Mouse (Mus musculus): ENCODE results near the gene Cyren. TPM values are rescaled to one million over a fixed set of nuclear protein-coding genes. Genes with fewer than 3 reads are reported as not detected.

Cyren gene
- polyA plus RNA-seq, 1 experiment from 2014 or later, result 11.9 TPM

DNA sequence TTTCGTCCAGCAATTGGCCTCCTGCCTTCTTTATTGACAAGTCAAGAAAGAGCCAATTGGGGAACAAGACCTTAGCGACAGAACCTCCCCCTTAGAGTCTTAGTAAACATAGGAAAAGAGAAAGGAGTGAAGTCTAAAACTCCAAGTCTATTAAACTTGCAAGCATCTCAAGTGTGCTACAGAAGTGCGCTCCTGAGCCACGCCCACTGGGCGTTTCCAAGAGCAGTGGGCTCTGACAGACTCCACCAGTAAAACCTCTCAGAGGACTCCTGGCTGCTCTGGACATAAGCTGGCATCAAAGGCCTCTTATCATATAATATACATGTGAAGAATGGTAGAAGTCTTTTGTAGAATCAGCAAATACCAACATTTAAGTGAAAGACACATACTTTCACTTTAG is 25.6 kb upstream of the Cyren start:
- Histone ChIP-seq H3K4me2 (ENCODE audit: low read depth, low read length) (peak overlapping the region; percentile 25; the same call in 1 of the 2 replicates), H3K9me3 (replicated peaks; ENCODE audit: control insufficient read depth, low read length) (no peaks in the 10 kb centered on the region), H3K27me3 (ENCODE audit: control insufficient read depth, insufficient read depth, low read length) (no peaks in the 10 kb centered on the region), H3K36me3 (ENCODE audit: control insufficient read depth, insufficient read depth, low read length) (peaks cover 4% of the 10 kb centered on the region), H3K27ac (ENCODE audit: low read length) (no peak overlapping the region), H3K9ac (ENCODE audit: low read length) (no peak overlapping the region), H3K4me1 (ENCODE audit: control insufficient read depth, insufficient read depth, low read length) (0 out of 2 replicates have a peak, but pooled peaks cover 3% of the 10 kb centered on the region), H3K4me3 (replicated peaks; ENCODE audit: low read length) (no peak overlapping the region)
- no peak for ATAC-seq (ENCODE audit: insufficient read depth, low FRiP score)
- WGBS, result 69% methylated on average over 5 of the region's 5 CpGs

DNA sequence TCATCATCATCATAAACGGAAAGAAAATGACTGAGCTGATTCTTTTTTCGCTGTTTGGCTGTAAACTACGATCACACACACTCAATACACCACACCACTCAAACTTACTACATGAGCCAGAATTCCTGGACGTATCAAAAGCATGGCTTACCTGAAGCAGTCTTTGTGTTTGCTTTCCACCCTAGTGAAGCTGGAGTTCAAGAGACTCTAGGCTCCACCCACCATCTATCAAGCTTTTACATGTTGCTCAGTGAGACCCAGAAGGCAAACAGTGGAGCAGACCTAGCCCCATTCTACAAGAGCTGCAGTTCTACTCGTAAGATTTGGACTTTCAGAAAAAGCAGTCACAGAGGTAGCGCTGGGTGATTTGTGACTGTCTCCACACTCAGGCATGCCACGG is 24.7 kb upstream of the Cyren start:
- no peak overlapping the region for H3K9ac ChIP-seq (ENCODE audit: low read length)
- whole genome bisulfite sequencing, result 67% methylated on average over 7 of the region's 7 CpGs
- no peaks in the 10 kb centered on the region for H3K9me3 ChIP-seq (replicated peaks; ENCODE audit: control insufficient read depth, low read length)
- peaks cover 4% of the 10 kb centered on the region for H3K36me3 ChIP-seq (ENCODE audit: control insufficient read depth, insufficient read depth, low read length)
- H3K27me3 ChIP-seq (ENCODE audit: control insufficient read depth, insufficient read depth, low read length), result no peaks in the 10 kb centered on the region
- H3K4me3 ChIP-seq (replicated peaks; ENCODE audit: low read length), result no peak overlapping the region
- H3K4me2 ChIP-seq (ENCODE audit: low read depth, low read length), result peak overlapping the region; percentile 25
- peak; percentile 18; the same call in 1 of the 2 replicates for ATAC-seq (ENCODE audit: insufficient read depth, low FRiP score)
- H3K4me1 ChIP-seq (ENCODE audit: control insufficient read depth, insufficient read depth, low read length), result 0 out of 2 replicates have a peak, but pooled peaks cover 3% of the 10 kb centered on the region
- H3K27ac ChIP-seq (ENCODE audit: low read length), result peak overlapping the region; percentile 62

DNA sequence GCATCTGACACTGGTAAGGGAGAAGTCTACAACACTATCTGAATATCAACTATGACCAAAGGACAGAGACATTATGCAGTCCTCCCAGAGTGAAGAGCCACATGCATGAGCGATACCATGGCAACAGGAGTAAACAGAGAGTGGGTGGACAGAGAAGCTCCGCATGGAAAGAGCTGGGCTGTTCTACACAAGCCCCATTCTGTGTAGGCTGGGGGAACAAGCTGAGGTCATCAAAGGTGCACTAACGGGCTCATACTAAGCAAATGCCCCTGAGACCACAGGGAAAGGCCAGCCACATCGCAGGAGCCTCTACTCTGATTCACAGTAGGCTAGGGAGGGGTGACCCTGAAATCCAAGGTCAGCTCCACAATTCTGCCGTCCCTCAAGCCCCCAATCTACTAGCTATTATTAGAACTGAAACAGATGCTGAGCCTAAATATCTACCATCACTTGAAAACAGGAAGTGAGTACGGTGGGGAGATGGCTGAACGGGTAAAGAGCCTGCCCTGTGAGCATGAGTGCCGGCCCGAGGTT is 24.1 kb upstream of the Cyren start:
- Histone ChIP-seq H3K4me1 (ENCODE audit: control insufficient read depth, insufficient read depth, low read length) (0 out of 2 replicates have a peak, but pooled peaks cover 3% of the 10 kb centered on the region), H3K4me2 (ENCODE audit: low read depth, low read length) (peak overlapping the region; percentile 25), H3K9ac (ENCODE audit: low read length) (no peak overlapping the region), H3K27ac (ENCODE audit: low read length) (peak overlapping the region; percentile 24; the same call in 1 of the 2 replicates), H3K4me3 (replicated peaks; ENCODE audit: low read length) (no peak overlapping the region), H3K36me3 (ENCODE audit: control insufficient read depth, insufficient read depth, low read length) (peaks cover 4% of the 10 kb centered on the region), H3K27me3 (ENCODE audit: control insufficient read depth, insufficient read depth, low read length) (no peaks in the 10 kb centered on the region), H3K9me3 (replicated peaks; ENCODE audit: control insufficient read depth, low read length) (no peaks in the 10 kb centered on the region)
- ATAC-seq (ENCODE audit: insufficient read depth, low FRiP score), result 0 out of 2 replicates have a peak, but pooled peaks have one; percentile 33
- 47% methylated on average over 9 of the region's 9 CpGs for WGBS

DNA sequence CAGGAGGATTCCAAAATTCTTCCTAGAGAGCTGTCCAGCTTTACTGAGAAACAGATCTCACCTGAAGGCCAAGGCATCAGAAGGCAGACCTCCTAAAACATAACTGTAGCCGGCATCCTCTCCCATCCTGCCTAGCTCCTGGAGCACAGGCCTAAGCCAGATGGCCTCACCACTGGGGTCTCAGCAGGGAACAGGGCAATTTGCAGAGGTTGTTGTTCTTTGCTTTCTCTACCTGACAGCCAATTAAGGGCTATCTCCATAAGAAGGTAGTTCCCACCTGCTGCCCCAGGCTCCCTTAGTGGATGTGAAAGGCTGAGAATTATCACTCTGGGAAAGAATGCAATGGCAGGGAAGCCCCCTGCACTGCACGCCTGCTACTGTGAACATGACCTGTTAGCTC is 23.1 kb upstream of the Cyren start:
- WGBS, result 78% methylated on average over 2 of the region's 2 CpGs
- Histone ChIP-seq H3K27me3 (ENCODE audit: control insufficient read depth, insufficient read depth, low read length) (no peaks in the 10 kb centered on the region), H3K36me3 (ENCODE audit: control insufficient read depth, insufficient read depth, low read length) (peaks cover 4% of the 10 kb centered on the region)

DNA sequence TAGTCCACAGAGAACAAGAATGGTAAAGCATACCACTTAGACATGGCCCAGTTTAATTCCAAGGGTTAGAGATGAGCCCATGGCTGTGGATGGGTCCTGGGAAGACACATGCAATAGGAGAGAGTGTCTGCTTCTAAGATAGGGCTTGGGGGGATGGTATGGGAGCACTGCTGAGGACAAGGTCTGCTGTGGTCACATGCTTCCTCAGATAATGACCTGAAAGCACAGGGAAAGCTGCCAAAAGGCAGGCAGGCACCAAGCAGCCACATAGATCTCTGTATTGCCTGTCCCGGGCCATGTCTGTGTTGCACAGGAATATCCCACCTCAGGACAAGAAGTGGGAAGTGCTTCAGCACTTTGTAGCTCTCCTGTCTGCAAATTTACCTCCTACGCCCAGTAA is 21.3 kb upstream of the Cyren start:
- no peak overlapping the region for H3K4me2 ChIP-seq (ENCODE audit: low read depth, low read length)
- H3K9ac ChIP-seq (ENCODE audit: low read length), result no peak overlapping the region
- H3K4me1 ChIP-seq (ENCODE audit: control insufficient read depth, insufficient read depth, low read length), result 0 out of 2 replicates have a peak, but pooled peaks cover 3% of the 10 kb centered on the region
- no peaks in the 10 kb centered on the region for H3K9me3 ChIP-seq (replicated peaks; ENCODE audit: control insufficient read depth, low read length)
- no peak for ATAC-seq (ENCODE audit: insufficient read depth, low FRiP score)
- H3K4me3 ChIP-seq (replicated peaks; ENCODE audit: low read length), result no peak overlapping the region
- no peaks in the 10 kb centered on the region for H3K27me3 ChIP-seq (ENCODE audit: control insufficient read depth, insufficient read depth, low read length)
- peaks cover 3% of the 10 kb centered on the region; the same call in 1 of the 2 replicates for H3K36me3 ChIP-seq (ENCODE audit: control insufficient read depth, insufficient read depth, low read length)
- no peak overlapping the region for H3K27ac ChIP-seq (ENCODE audit: low read length)
- WGBS, result 85% methylated on average over 2 of the region's 2 CpGs

More for the DNA sequence above, 23.1 kb upstream of the Cyren start:
- H3K27ac ChIP-seq (ENCODE audit: low read length), result no peak overlapping the region
- 0 out of 2 replicates have a peak, but pooled peaks cover 3% of the 10 kb centered on the region for H3K4me1 ChIP-seq (ENCODE audit: control insufficient read depth, insufficient read depth, low read length)
- no peak overlapping the region for H3K4me2 ChIP-seq (ENCODE audit: low read depth, low read length)
- no peaks in the 10 kb centered on the region for H3K9me3 ChIP-seq (replicated peaks; ENCODE audit: control insufficient read depth, low read length)
- no peak for ATAC-seq (ENCODE audit: insufficient read depth, low FRiP score)
- H3K9ac ChIP-seq (ENCODE audit: low read length), result no peak overlapping the region
- H3K4me3 ChIP-seq (replicated peaks; ENCODE audit: low read length), result no peak overlapping the region

DNA sequence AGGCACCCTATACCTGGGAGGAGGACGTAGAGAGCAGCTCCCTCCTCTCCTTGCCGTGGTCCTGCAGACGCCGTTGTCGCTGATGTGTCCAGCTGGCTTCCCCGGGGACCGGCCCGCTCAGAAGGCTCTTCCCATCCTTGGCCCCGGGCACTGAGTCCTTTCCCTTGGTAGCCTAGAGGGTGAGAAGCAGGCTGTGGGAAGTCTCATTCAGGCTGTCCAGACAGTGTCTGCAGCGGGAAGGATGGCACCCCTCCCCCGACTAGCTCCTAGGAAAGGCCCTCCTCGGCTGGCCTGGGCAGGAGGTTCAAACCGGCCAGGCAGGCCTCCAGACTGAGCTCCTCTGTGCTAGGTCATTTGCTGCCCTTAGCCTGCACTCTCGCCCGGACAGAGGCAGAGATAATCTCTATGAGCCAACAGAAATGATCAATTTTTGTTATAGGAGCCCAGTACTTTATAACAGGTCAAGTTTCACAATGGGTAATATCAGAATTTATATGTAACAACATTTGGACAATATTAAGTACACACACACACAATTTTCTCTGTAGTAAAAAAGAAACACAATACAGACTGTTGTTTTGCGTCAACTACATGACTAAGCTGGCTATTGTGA is 18.4 kb upstream of the Cyren start:
- Histone ChIP-seq H3K36me3 (ENCODE audit: control insufficient read depth, insufficient read depth, low read length) (peaks cover 3% of the 10 kb centered on the region; the same call in 1 of the 2 replicates), H3K27me3 (ENCODE audit: control insufficient read depth, insufficient read depth, low read length) (no peaks in the 10 kb centered on the region), H3K4me3 (replicated peaks; ENCODE audit: low read length) (no peak overlapping the region)

DNA sequence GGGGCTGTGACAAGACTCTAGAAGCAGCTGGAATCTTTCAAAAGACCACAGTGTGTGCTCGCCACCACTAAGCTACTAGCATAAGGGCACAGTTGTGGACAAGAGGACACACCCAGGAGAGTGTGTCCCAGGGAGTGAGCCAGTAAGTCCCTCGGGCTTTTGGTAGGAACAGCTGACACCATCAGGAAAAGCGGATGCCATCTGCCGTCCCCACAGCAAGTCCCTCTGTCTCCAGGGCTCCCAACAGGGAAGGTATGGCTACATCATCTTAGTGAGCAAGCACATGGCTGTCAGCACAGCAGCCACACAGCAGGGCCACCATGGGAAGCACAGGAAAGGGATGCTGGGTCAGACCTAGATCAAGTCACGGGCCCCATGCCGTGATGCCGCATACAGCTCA is 17.7 kb upstream of the Cyren start:
- H3K9ac ChIP-seq (ENCODE audit: low read length), result no peak overlapping the region
- 86% methylated on average over 7 of the region's 7 CpGs for WGBS
- H3K9me3 ChIP-seq (replicated peaks; ENCODE audit: control insufficient read depth, low read length), result no peaks in the 10 kb centered on the region
- ATAC-seq (ENCODE audit: insufficient read depth, low FRiP score), result no peak
- no peaks in the 10 kb centered on the region for H3K4me1 ChIP-seq (ENCODE audit: control insufficient read depth, insufficient read depth, low read length)
- H3K36me3 ChIP-seq (ENCODE audit: control insufficient read depth, insufficient read depth, low read length), result peaks cover 3% of the 10 kb centered on the region; the same call in 1 of the 2 replicates
- H3K27ac ChIP-seq (ENCODE audit: low read length), result no peak overlapping the region
- no peak overlapping the region for H3K4me3 ChIP-seq (replicated peaks; ENCODE audit: low read length)
- no peaks in the 10 kb centered on the region for H3K27me3 ChIP-seq (ENCODE audit: control insufficient read depth, insufficient read depth, low read length)
- H3K4me2 ChIP-seq (ENCODE audit: low read depth, low read length), result no peak overlapping the region

More for the DNA sequence above, 18.4 kb upstream of the Cyren start:
- no peak overlapping the region for H3K9ac ChIP-seq (ENCODE audit: low read length)
- H3K4me2 ChIP-seq (ENCODE audit: low read depth, low read length), result no peak overlapping the region
- no peak for ATAC-seq (ENCODE audit: insufficient read depth, low FRiP score)
- H3K4me1 ChIP-seq (ENCODE audit: control insufficient read depth, insufficient read depth, low read length), result no peaks in the 10 kb centered on the region
- 62% methylated on average over 16 of the region's 16 CpGs for WGBS
- no peaks in the 10 kb centered on the region for H3K9me3 ChIP-seq (replicated peaks; ENCODE audit: control insufficient read depth, low read length)
- no peak overlapping the region for H3K27ac ChIP-seq (ENCODE audit: low read length)

DNA sequence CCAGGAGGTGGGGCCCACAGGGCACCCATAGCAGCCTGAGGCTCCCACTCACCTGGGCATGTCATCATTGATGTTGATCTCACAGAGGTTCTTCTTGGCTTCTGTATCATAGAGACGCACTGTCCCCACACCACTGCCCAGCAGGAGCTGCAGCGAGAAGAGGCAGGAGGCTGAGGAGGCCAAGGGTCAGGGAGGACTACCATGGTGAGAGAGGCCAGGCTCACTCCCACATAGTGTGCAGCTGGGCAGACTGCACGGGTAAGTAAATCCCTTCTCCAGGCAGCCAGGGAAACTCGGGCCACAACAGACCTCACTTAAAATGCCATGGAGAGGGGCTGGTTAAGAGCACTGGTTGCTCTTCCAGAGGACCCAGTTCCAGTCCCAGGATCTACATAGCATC is 11.3 kb upstream of the Cyren start:
- Histone ChIP-seq H3K9me3 (replicated peaks; ENCODE audit: control insufficient read depth, low read length) (no peaks in the 10 kb centered on the region), H3K4me2 (ENCODE audit: low read depth, low read length) (no peak overlapping the region), H3K27me3 (ENCODE audit: control insufficient read depth, insufficient read depth, low read length) (no peaks in the 10 kb centered on the region), H3K4me3 (replicated peaks; ENCODE audit: low read length) (no peak overlapping the region), H3K27ac (ENCODE audit: low read length) (no peak overlapping the region), H3K36me3 (ENCODE audit: control insufficient read depth, insufficient read depth, low read length) (0 out of 2 replicates have a peak, but pooled peaks cover 5% of the 10 kb centered on the region), H3K9ac (ENCODE audit: low read length) (no peak overlapping the region), H3K4me1 (ENCODE audit: control insufficient read depth, insufficient read depth, low read length) (no peaks in the 10 kb centered on the region)
- no peak for ATAC-seq (ENCODE audit: insufficient read depth, low FRiP score)
- 70% methylated on average over 4 of the region's 4 CpGs for WGBS

DNA sequence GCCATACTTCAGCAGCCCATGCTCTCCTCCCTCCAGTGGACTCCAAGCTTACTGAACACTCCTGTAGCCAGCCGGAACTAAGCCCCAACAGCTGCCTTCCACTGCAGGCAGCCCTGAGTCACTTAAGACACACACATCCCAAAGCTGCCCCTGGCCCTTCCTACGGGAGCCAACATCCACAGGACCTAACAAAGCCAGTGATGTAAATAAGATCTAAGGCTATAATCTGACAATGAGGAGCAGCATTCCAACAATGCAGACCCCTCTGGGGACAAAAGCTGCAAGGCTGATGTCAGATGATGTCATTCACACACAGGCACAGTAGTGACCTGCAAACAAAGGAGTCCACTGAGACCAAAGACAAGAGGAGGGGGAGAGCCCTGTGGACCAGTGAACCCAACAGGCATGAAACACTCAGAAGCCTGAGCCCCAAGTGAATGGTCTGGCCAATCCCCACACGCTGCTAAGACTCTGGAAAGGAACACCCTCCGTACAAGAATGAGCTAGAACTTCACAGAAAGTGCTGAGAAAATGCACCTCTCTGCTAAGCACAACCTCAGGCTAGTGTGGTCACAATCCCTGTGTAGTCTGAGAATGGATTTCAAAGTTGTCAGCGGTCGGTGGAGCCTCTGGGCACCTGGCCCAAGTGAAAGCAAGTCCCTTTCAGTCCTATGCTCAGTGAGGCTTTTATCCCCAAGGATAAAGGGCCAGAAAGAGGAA is 9.4 kb upstream of the Cyren start:
- WGBS, result 78% methylated on average over 6 of the region's 6 CpGs
- Histone ChIP-seq H3K9me3 (replicated peaks; ENCODE audit: control insufficient read depth, low read length) (no peaks in the 10 kb centered on the region), H3K4me3 (replicated peaks; ENCODE audit: low read length) (no peak overlapping the region), H3K4me1 (ENCODE audit: control insufficient read depth, insufficient read depth, low read length) (no peaks in the 10 kb centered on the region), H3K27me3 (ENCODE audit: control insufficient read depth, insufficient read depth, low read length) (no peaks in the 10 kb centered on the region), H3K27ac (ENCODE audit: low read length) (no peak overlapping the region), H3K4me2 (ENCODE audit: low read depth, low read length) (no peak overlapping the region), H3K9ac (ENCODE audit: low read length) (no peak overlapping the region), H3K36me3 (ENCODE audit: control insufficient read depth, insufficient read depth, low read length) (0 out of 2 replicates have a peak, but pooled peaks cover 5% of the 10 kb centered on the region)
- ATAC-seq (ENCODE audit: insufficient read depth, low FRiP score), result no peak

Data from stomach, embryonic 16.5 days (tissue).